Mouse (Mus musculus) heart, postnatal 0 days (tissue): ENCODE data around the gene Spata46.

ENCODE experiments used
- CTCF ChIP-seq: IDR thresholded peaks from 2 replicates; pipeline ENCODE4 v1.5.1; 2016; ENCODE audit warnings: antibody characterized with exemption, control low read depth, low read depth
- EP300 ChIP-seq: IDR thresholded peaks from 2 replicates; pipeline ENCODE4 v1.6.1; 2016; ENCODE audit warnings: antibody characterized with exemption, low read depth

DNA sequence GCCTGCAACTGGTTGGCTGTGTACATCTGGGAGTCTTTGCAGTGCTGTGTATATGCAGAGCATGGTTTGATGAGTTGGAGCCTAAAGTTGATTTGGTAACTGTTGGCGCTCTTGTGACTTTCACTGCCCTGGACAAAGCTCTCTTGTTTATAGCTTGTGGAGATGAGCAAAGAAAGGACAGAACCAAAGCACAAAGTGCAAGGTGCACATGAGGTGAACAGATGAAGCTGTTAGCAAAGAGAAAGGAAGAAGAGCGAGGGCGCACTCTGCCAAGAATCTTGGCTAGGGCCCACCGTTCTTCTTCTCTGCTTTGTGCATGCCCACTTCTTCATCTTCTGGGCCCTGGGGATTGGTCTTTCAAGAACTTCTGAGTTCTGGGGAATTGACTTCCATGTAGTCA lies 35.3 kb downstream of the Spata46 start:
- TF ChIP-seq CTCF: no peak
- TF ChIP-seq EP300: no peak
